Mouse (Mus musculus): ENCODE measurements around the gene Gm9918. TPM values are rescaled to one million over a fixed set of nuclear protein-coding genes. Genes with fewer than 3 reads are reported as not detected.

The Gm9918 gene
- total RNA-seq, 2 experiments from 2014 or later, result not detected

- peak; percentile 63 to 69 for DNase-seq
Measured at GRCm38 (mm10) chr15:102245891-102246741, 24.2 kb upstream of the Gm9918 start.

- peak; percentile 84 to 85 for DNase-seq
Measured at GRCm38 (mm10) chr15:102246866-102247251, 23.5 kb upstream of the Gm9918 start.

GRCm38 (mm10) chr15:102247252-102248130 is 22.9 kb upstream of the Gm9918 start:
- DNase-seq, result peak; percentile 41 to 42

- DNase-seq, result no peak
Measured at GRCm38 (mm10) chr15:102248131-102248811, 22.1 kb upstream of the Gm9918 start.

GRCm38 (mm10) chr15:102248812-102249191 is 21.6 kb upstream of the Gm9918 start:
- DNase-seq, result no peak

GRCm38 (mm10) chr15:102249251-102249691 is 21.1 kb upstream of the Gm9918 start:
- DNase-seq, result no peak

GRCm38 (mm10) chr15:102249967-102250366 is 20.4 kb upstream of the Gm9918 start:
- no peak for DNase-seq

- DNase-seq, result no peak
Measured at GRCm38 (mm10) chr15:102250521-102250920, 19.8 kb upstream of the Gm9918 start.

GRCm38 (mm10) chr15:102255547-102256255 is 14.7 kb upstream of the Gm9918 start:
- no peak for DNase-seq

- DNase-seq, result no peak
Measured at GRCm38 (mm10) chr15:102256431-102257201, 13.7 kb upstream of the Gm9918 start.

- peak in 1 of 2 experiments; percentile 37 for DNase-seq
Measured at GRCm38 (mm10) chr15:102257202-102258075, 12.9 kb upstream of the Gm9918 start, which contains the start of gene Rarg. TSS of gene Rarg (minus strand) at chr15:102257517.

- no peak for DNase-seq
Measured at GRCm38 (mm10) chr15:102258076-102258470, 12.3 kb upstream of the Gm9918 start.

- no peak for DNase-seq
Measured at GRCm38 (mm10) chr15:102258581-102259253, 11.6 kb upstream of the Gm9918 start.

- DNase-seq, result no peak
Measured at GRCm38 (mm10) chr15:102262582-102262981, 7.8 kb upstream of the Gm9918 start.

- DNase-seq, result no peak
Measured at GRCm38 (mm10) chr15:102263037-102263436, 7.3 kb upstream of the Gm9918 start.

- DNase-seq, result no peak
Measured at GRCm38 (mm10) chr15:102265548-102265947, 4.8 kb upstream of the Gm9918 start.

GRCm38 (mm10) chr15:102271441-102271840 is 1.1 kb downstream of the Gm9918 start:
- DNase-seq, result no peak

- DNase-seq, result no peak
Measured at GRCm38 (mm10) chr15:102273982-102274716, 3.8 kb downstream of the Gm9918 start.

- DNase-seq, result no peak
Measured at GRCm38 (mm10) chr15:102278726-102279091, 8.3 kb downstream of the Gm9918 start.
